Mouse (Mus musculus) adrenal gland, postnatal 36 days (tissue): ENCODE measurements around the gene Rnf208. TPM values are rescaled to one million over a fixed set of nuclear protein-coding genes. Genes with fewer than 3 reads are reported as not detected.

Source experiments
- DNase-seq, 2 experiments: peaks; one replicate each; pipeline ENCODE4 v3.0.0; 2021; ENCODE audit warnings: mixed read lengths in 1 of 2
- total RNA-seq, 2 experiments: library from RNA; stranded (reverse); gene quantifications; 2 replicates each; pipeline ENCODE4 v1.2.3; 2021

The Rnf208 gene
- total RNA-seq, 2 experiments from 2014 or later, result 5.8 TPM

GRCm38 (mm10) chr2:25278928-25279882 is 37.1 kb downstream of the Rnf208 start:
- peak; percentile 84 to 88 for DNase-seq

DNA sequence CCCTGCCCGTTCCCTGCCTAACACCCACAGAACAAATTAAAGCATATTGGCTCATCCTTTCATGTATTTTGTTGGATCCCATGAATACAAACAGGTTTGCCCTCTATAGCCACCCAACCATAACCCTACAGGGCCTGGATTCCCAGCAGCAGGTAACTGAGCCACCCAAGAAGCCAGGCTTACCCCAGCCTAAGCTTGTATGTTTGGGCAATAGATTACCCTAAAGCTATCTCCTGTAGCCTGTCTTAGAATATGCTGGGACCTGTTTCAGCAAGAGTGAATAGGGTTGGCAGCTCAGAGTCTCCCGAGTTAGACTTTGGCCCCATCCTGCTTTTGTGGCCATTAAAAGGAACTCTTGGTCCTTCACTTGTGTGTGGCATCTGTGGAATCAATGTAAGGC is 43.5 kb downstream of the Rnf208 start:
- DNase-seq, result no peak

DNA sequence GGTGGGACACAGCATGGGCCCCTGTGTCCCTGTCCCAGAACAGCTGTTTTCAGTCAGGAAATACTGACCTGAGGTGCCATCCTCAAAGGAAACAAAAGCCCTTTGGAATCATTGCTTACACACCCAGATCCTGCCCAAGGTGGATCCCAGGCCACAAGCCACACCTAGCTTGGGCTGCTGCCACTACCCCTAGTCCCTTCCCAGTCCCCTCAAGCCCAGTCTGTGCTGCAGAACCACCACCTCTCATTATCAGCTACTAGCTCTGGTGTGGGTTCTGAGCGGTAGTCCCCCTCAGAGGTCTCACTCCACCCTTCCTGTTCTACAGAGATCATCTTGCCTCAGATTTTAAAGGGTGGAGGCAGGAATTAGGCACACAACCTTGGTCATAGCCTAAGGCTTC is 44.3 kb downstream of the Rnf208 start:
- no peak for DNase-seq

DNA sequence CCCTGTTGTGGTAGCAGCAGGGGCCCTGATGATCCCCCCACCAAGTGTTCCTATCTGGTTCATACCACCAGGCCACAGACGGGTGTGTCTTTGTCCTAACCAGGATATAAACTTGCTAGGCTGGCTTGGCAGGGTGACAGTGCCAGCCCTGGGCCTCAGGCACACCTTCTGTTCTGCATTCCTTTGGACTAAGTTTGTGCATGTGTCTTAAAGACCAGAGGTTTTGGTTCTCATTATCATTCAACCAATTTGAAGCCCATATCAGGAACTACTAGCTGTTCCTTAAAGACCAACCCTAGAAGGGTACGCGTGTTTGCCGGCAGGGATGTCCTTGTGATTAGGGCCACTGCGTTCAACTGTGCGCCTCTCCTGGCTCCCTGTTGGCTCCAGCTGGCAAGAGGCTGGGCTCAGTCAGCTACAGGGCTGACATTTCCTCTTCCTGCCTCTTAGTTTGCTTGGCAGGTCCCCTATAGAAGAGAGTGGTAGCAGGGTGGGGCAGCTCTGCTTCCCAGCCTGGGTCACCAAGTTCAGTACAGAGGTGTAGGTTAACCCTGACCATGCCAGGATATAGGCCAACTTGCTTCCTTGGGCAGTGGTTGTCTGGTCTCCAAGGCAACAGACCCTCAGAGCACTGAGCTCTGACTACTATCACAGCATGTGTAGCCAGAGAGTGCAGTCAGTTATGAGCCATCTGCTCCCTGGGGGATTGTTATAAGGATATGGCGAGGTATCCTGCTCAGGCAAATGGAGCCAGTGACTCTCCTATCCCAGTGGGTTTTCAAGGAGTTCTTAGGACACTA is 45.0 kb downstream of the Rnf208 start:
- DNase-seq, result no peak

- DNase-seq, result no peak
Measured at GRCm38 (mm10) chr2:25287927-25288649, 46.0 kb downstream of the Rnf208 start, which contains the start of gene Tmem210. Gene Tmem210, plus strand, starts transcription at chr2:25288145.

- DNase-seq, result no peak
Measured at GRCm38 (mm10) chr2:25288734-25289345, 46.8 kb downstream of the Rnf208 start.

GRCm38 (mm10) chr2:25289651-25290050 is 47.6 kb downstream of the Rnf208 start, which contains the start of gene Lrrc26:
Gene Lrrc26, plus strand, starts transcription at chr2:25289915.
- DNase-seq, result peak in 1 of 2 experiments; percentile 37

DNA sequence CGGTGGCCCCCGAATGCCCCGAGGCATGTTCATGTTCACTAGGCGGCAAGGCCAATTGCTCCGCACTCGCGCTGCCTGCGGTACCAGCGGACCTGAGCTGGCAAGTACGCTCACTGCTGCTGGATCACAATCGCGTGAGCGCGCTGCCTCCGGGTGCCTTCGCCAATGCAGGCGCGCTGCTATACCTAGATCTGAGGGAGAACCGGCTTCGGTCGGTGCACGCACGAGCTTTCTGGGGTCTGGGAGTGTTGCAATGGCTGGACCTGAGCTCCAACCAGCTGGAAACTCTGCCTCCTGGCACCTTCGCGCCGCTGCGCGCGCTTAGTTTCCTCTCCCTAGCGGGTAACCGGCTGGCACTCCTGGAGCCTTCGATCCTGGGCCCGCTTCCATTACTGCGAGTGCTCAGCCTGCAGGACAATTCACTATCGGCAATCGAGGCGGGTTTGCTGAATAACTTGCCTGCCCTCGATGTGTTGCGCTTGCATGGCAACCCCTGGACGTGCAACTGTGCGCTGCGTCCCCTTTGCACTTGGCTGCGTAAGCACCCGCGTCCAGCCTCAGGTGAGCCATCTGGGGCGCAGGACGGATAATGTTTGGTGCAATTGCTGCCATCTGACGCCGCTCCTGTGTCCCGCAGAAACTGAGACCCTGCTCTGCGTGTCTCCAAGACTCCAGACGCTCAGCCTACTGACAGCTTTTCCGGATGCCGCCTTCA is 48.2 kb downstream of the Rnf208 start:
- peak; percentile 33 to 44 for DNase-seq

GRCm38 (mm10) chr2:25290816-25291130 is 48.7 kb downstream of the Rnf208 start:
- no peak for DNase-seq

DNA sequence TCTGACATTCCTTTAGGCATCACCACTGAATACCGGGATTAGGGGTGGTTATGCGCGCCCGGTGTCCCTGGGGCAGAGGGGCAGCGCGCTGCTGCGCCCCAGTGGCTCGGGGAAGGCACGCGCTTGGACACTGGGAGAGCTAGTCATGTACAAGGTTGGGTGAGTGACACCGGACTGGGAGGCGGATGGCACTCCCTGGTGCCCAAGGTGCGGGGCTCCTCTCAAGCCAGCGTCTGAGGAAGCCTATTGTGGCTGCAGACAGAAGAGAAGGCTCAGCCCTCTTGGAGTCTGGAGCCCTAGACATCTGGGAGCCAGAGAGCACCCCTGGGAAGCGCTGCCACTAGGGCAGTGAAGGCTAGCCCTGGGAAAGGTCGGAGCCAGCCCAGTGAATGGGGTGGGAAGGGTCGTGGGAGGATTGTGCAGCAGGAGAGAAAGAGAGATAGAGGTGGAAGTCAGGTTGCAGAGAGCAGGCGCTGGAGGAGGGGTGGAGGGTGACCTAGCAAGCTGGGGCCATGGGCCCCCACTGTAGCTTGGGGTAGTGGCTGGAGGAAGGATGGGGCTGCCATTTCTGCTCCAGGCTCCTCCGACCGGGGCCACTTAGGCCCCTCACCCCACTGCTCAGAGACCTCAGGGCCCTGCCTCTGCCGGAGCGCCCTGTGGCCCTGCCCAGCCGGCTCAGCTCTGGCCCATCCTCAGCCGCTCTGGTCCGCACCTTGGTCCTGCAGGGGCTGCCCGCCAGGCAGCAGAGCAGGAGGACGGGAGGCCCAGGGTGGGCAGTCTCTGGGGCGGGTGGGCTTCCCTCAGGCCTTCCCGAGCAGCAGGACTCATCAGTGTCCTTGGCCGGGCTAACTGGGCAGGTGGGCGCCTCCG is 49.4 kb downstream of the Rnf208 start:
- peak in 1 of 2 experiments; percentile 28 for DNase-seq

DNA sequence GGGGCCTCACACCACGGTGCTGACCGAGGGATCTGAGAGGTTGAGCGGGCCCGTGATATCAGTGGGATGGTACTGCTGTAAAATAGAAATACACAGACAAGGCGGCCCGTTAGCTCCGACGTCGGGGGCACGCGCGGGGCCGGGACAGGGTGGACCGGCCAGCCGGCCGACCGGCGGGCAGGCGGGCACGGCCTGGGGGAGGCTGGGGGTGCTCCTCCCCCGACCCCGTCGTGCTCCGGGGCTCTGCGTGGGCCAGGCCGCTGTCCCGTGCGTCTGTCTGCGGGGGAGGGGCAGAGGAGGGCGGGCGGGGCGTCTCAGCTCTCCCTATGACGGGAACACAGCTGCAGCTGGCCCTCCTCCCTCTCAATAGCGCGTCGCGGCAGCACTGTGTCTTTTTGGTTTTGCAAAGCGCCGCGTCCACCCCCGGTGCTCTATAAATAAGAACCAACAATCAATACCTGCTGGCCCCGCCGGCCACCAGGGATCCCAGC is 50.0 kb downstream of the Rnf208 start:
- DNase-seq, result peak in 1 of 2 experiments; percentile 38

DNA sequence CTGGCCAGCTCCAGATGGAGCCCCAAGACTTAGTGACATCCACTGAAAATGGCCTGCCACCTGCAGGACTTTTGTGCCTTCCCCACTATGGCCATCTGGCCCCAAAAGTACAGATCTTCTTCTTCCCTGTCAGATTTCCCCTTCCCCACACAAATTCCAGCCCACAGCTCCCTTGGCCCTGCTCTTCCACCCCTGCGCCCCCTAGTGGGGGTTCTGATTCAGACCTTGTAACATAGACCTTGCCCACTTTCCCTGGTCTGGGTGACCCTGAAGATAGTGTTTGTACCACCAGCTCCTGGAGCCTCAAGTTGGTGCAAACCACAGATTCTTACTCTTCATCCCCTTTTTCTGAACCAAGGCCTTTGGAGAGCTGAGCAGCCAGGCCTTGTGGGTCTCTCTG is 50.8 kb downstream of the Rnf208 start:
- peak; percentile 75 to 90 for DNase-seq

- DNase-seq, result no peak
Measured at GRCm38 (mm10) chr2:25293706-25294105, 51.7 kb downstream of the Rnf208 start.

Other genes starting within 250 kb of the Rnf208 start
- gene Nsmf, start 187.9 kb upstream of the Rnf208 start, total RNA-seq, result 10 to 100 TPM; 32.8 to 56.4 TPM
- gene Entpd8, start 162.0 kb upstream of the Rnf208 start, total RNA-seq, result not detected
- gene Noxa1, start 147.1 kb upstream of the Rnf208 start, total RNA-seq, result not detected
- gene Nrarp, start 61.5 kb upstream of the Rnf208 start, total RNA-seq, result 1 to 10 TPM; 2.1 to 2.3 TPM
- 10 to 100 TPM; 14.0 to 24.8 TPM for gene Tor4a, start 45.4 kb upstream of the Rnf208 start, total RNA-seq
- gene Nelfb, start 30.8 kb upstream of the Rnf208 start, total RNA-seq, result 10 to 100 TPM; 54.8 to 57.2 TPM
- gene Stpg3, start 27.6 kb upstream of the Rnf208 start, total RNA-seq, result not detected
- gene Fam166a, start 23.5 kb upstream of the Rnf208 start, total RNA-seq, result not detected
- gene Tubb4b, start 17.6 kb upstream of the Rnf208 start, total RNA-seq, result 100 to 1,000 TPM; 291 to 296 TPM
- gene Slc34a3, start 7.9 kb upstream of the Rnf208 start, total RNA-seq, result not detected
- not detected for gene Rnf224, start 5.5 kb upstream of the Rnf208 start, total RNA-seq
- not detected for gene Cysrt1, start 197 bp downstream of the Rnf208 start, total RNA-seq
- 1 to 10 TPM; 4.1 to 4.8 TPM for gene AL732309.1, start 4.6 kb downstream of the Rnf208 start, total RNA-seq
- gene Tmem203, start 13.2 kb downstream of the Rnf208 start, total RNA-seq, result 10 to 100 TPM; 22.6 to 38.8 TPM
- 1 to 10 TPM; 8.7 to 9.2 TPM for gene Tprn, start 20.4 kb downstream of the Rnf208 start, total RNA-seq
- 10 to 100 TPM; 43.8 to 45.1 TPM for gene Ssna1, start 30.2 kb downstream of the Rnf208 start, total RNA-seq
- 10 to 100 TPM; 76.5 to 81.3 TPM for gene Anapc2, start 30.2 kb downstream of the Rnf208 start, total RNA-seq
- not detected for gene Tmem210, start 45.9 kb downstream of the Rnf208 start, total RNA-seq
- not detected for gene Lrrc26, start 47.7 kb downstream of the Rnf208 start, total RNA-seq
- gene Grin1, start 76.9 kb downstream of the Rnf208 start, total RNA-seq, result 1 to 10 TPM; 6.3 to 7.6 TPM
- 10 to 100 TPM; 53.1 to 59.2 TPM for gene Man1b1, start 90.1 kb downstream of the Rnf208 start, total RNA-seq
- gene Dpp7, start 114.1 kb downstream of the Rnf208 start, total RNA-seq, result 10 to 100 TPM; 29.9 to 31.8 TPM
- 10 to 100 TPM; 20.0 to 23.1 TPM for gene Uap1l1, start 123.4 kb downstream of the Rnf208 start, total RNA-seq
- under 1 TPM; 0.43 to 0.95 TPM for gene Sapcd2, start 130.1 kb downstream of the Rnf208 start, total RNA-seq
- gene Entpd2, start 153.6 kb downstream of the Rnf208 start, total RNA-seq, result 1 to 10 TPM; 5.0 to 7.8 TPM
- 100 to 1,000 TPM; 117 to 140 TPM for gene Npdc1, start 157.1 kb downstream of the Rnf208 start, total RNA-seq
- not detected for gene Fut7, start 181.0 kb downstream of the Rnf208 start, total RNA-seq
- 10 to 100 TPM; 29.7 to 36.4 TPM for gene Abca2, start 186.4 kb downstream of the Rnf208 start, total RNA-seq
- not detected for gene Clic3, start 214.6 kb downstream of the Rnf208 start, total RNA-seq
- 10 to 100 TPM; 32.3 to 34.2 TPM for gene Paxx, start 218.8 kb downstream of the Rnf208 start, total RNA-seq
- 1 to 10 TPM; 1.1 to 2.0 TPM for gene Ptgds, start 227.8 kb downstream of the Rnf208 start, total RNA-seq